Mouse (Mus musculus) heart, adult 10 weeks (tissue): ENCODE results near the gene Vmn1r125. TPM values are rescaled to one million over a fixed set of nuclear protein-coding genes. Genes with fewer than 3 reads are reported as not detected.

Experiments
- polyA plus RNA-seq: library from polyadenylated mRNA; stranded (reverse); fragments of 350-450 nt; fragmentation: Illumina TruSeq; extraction: RNeasy Lipid Tissue Mini Kit (QIAGEN cat#74804); gene quantifications from one replicate; pipeline ENCODE4 v1.2.3, GENCODE M21; 2014; ENCODE audit warnings: low read depth, low replicate concordance

Gene Vmn1r125
- not detected for polyA plus RNA-seq

GRCm38 (mm10) chr7:21271879-21272278 lies at the start of gene Vmn1r125:
TSS of gene Vmn1r125 (plus strand) at chr7:21272179.

DNA sequence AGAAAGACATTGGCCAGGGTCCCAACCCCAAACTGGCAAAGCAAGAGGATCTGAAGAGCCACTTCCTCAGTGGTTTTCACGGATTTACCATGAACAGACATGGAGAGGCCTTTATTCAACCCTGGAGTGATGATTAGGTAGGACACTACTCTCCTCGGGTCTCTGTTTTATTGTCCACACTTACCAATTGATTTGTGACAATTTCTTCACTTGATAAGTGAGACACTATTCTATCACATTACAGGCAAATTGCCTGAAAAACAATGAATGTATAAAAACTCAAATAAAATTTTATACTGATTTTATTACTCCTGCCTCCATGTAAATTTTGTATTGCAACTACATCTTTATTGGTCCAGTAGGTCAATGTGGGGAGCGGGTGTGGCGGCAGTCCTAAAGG lies 11.5 kb upstream of the Vmn1r125 start, which contains the start of gene Vmn1r124:
Gene Vmn1r124 (minus strand): TSS at position 101 of the 400 bp plus-strand sequence.

DNA sequence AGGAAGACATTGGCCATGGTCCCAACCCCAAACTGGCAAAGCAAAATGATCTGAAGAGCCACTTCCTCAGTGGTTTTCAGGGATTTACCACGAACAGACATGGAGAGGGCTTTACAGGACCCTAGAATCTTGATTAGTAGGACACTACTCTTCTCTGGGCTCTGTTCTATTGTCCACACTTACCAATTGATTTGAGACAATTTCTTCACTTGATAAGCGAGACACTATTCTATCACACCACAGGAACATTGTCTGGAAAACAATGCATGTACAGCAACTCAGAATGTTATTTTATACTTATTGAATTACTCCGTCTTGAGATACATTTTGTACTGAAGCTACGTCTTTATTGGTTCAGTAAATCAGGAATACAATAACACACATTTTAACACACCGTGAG lies 29.4 kb downstream of the Vmn1r125 start, which contains the start of gene Vmn1r126:
Gene Vmn1r126 (minus strand): TSS at position 101 of the 400 bp plus-strand sequence.

DNA sequence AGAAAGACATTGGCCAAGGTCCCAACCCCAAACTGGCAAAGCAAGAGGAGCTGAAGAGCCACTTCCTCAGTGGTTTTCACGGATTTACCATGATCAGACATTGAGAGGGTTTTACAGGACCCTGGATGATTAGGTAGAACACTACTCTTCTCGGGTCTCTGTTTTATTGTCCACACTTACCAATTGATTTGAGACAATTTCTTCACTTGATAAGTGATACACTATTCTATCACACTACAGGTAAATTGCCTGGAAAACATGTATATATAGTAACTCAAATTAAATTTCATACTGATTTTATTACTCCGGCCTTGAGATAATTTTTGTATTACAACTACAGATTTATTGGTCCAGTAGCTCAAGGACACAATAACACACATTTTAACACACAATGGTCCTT lies 47.8 kb downstream of the Vmn1r125 start, which contains the start of gene Vmn1r127:
Gene Vmn1r127 (minus strand): TSS at position 101 of the 400 bp plus-strand sequence.

Other genes starting within 250 kb of the Vmn1r125 start
- gene Vmn1r120, start 218.4 kb upstream of the Vmn1r125 start, polyA plus RNA-seq, result not detected
- not detected for gene Vmn1r121, start 173.7 kb upstream of the Vmn1r125 start, polyA plus RNA-seq
- not detected for gene Vmn1r122, start 138.1 kb upstream of the Vmn1r125 start, polyA plus RNA-seq
- not detected for gene Vmn1r123, start 110.0 kb upstream of the Vmn1r125 start, polyA plus RNA-seq
- not detected for gene Gm5157, start 81.8 kb upstream of the Vmn1r125 start, polyA plus RNA-seq
- gene Vmn1r124, start 11.6 kb upstream of the Vmn1r125 start, polyA plus RNA-seq, result not detected
- not detected for gene Vmn1r126, start 29.3 kb downstream of the Vmn1r125 start, polyA plus RNA-seq
- gene Vmn1r127, start 47.7 kb downstream of the Vmn1r125 start, polyA plus RNA-seq, result not detected
- gene Vmn1r128, start 77.2 kb downstream of the Vmn1r125 start, polyA plus RNA-seq, result not detected
- not detected for gene Vmn1r129, start 89.1 kb downstream of the Vmn1r125 start, polyA plus RNA-seq
- not detected for gene Gm6882, start 160.6 kb downstream of the Vmn1r125 start, polyA plus RNA-seq
- gene Vmn1r130, start 239.6 kb downstream of the Vmn1r125 start, polyA plus RNA-seq, result not detected